Mouse (Mus musculus) lung, postnatal 0 days (tissue): ENCODE measurements around the gene Iqck. TPM values are rescaled to one million over a fixed set of nuclear protein-coding genes. Genes with fewer than 3 reads are reported as not detected.
A peak's percentile ranks its signal among the peaks of the same experiment; 100 is the strongest.

ENCODE experiments used
- ATAC-seq: fragments of 200-750 bp; cut with Nextera tagmentation; 2 replicates; pipeline ENCODE4 v1.8.0; 2017; ENCODE audit warnings: moderate library complexity
- DNase-seq: peaks from one replicate; pipeline ENCODE4 v3.0.0-alpha.2; 2016; ENCODE audit warnings: low spot score
- H3K27ac ChIP-seq: fragments of 300-500 bp; sonication (generic); 2 replicates; pipeline ENCODE4 v1.5.1; 2014; ENCODE audit warnings: antibody characterized with exemption, mild to moderate bottlenecking, low read length, mixed read lengths
- H3K27me3 ChIP-seq: fragments of 300-500 bp; sonication (generic); replicated peaks from 2 replicates; pipeline ENCODE4 v1.6.1; 2014; ENCODE audit warnings: low read length, mixed read lengths; ENCODE audit not compliant: insufficient read depth
- H3K36me3 ChIP-seq: fragments of 300-500 bp; sonication (generic); 2 replicates; pipeline ENCODE4 v1.6.1; 2014; ENCODE audit warnings: low read length, mixed read lengths; ENCODE audit not compliant: insufficient read depth
- H3K4me1 ChIP-seq: fragments of 300-500 bp; sonication (generic); 2 replicates; pipeline ENCODE4 v1.6.1; 2014; ENCODE audit warnings: antibody characterized with exemption, low read depth, low read length, mixed read lengths; ENCODE audit not compliant: insufficient read depth
- H3K4me2 ChIP-seq: fragments of 300-500 bp; sonication (generic); replicated peaks from 2 replicates; pipeline ENCODE4 v1.6.1; 2014; ENCODE audit warnings: low read depth, mild to moderate bottlenecking, low read length, moderate library complexity, mixed read lengths
- H3K4me3 ChIP-seq: fragments of 300-500 bp; sonication (generic); 2 replicates; pipeline ENCODE4 v1.5.1; 2014; ENCODE audit warnings: low read depth, low read length
- H3K9ac ChIP-seq: fragments of 300-500 bp; sonication (generic); replicated peaks from 2 replicates; pipeline ENCODE4 v1.6.1; 2014; ENCODE audit warnings: low read depth, mild to moderate bottlenecking
- H3K9me3 ChIP-seq: fragments of 300-500 bp; sonication (generic); 2 replicates; pipeline ENCODE4 v1.6.1; 2016; ENCODE audit warnings: low read length, mixed read lengths
- CTCF ChIP-seq: IDR thresholded peaks from 2 replicates; pipeline ENCODE4 v1.5.1; 2016; ENCODE audit warnings: antibody characterized with exemption, mild to moderate bottlenecking
- EP300 ChIP-seq: IDR thresholded peaks from 2 replicates; pipeline ENCODE4 v1.6.1; 2016; ENCODE audit warnings: antibody characterized with exemption, mild to moderate bottlenecking, control low read depth
- WGBS: fragments of 180-500 bp; shearing (Covaris S2); extraction: QIAGEN DNeasy Blood & Tissue Kit; methylation state at CpG from one replicate; pipeline ENCODE4 v1.1.7; 2014; 5-methylcytosine and 5-hydroxymethylcytosine counted together
- polyA plus RNA-seq: library from polyadenylated mRNA; unstranded; fragments of >200 nt; fragmentation: Nextera tagmentation; extraction: Ambion mirVana; gene quantifications from 2 replicates; pipeline ENCODE4 v1.2.1, GENCODE M21; 2015

Gene Iqck
- polyA plus RNA-seq, 1 experiment from 2014 or later = 3.5 TPM

DNA sequence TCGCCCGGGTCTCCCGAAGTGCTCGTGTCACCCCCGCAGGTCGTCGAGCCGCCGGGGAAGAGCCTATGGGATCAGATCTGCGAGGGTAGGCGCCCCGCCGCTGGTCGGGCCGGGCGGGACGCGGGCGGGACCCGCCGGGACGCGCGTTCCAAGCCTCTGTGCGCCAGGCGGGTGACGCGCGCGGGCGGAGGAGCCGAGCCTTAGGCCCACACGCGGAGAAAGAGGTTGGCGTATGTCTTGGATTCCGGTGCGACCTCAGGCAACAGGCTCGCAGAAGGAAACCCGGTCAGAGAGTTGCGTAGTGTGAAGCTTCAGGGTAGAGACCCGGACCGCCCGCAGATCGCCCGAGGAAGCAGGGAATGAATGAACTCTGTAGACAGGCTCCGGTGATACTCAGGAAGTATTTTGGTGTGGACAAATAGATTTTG lies 339 bp downstream of the Iqck start, which contains the start of gene Knop1:
Gene Knop1, minus strand, starts transcription at position 378 of the 428 bp plus-strand sequence.
- Histone ChIP-seq H3K9me3 (no peaks in the 10 kb centered on the region), H3K27me3 (no peaks in the 10 kb centered on the region), H3K4me3 (peak within 1 kb of the TSS; percentile 78), H3K36me3 (no peaks in the 10 kb centered on the region), H3K27ac (peak within 1 kb of the TSS; percentile 68), H3K9ac (peak within 1 kb of the TSS; percentile 37), H3K4me2 (peak within 1 kb of the TSS; percentile 90), H3K4me1 (peaks cover 8% of the 10 kb centered on the region; the same call in 1 of the 2 replicates)
- peak; percentile 67 for DNase-seq
- TF ChIP-seq CTCF (no peak), EP300 (no peak)
- WGBS = under 1% methylated on average over 46 of the region's 46 CpGs
- peak; percentile 82 for ATAC-seq

- TF ChIP-seq CTCF = no peak
- no peak for TF ChIP-seq EP300
- no peak overlapping the region for H3K9ac ChIP-seq
- no peak overlapping the region for H3K4me2 ChIP-seq
- H3K36me3 ChIP-seq = no peaks in the 10 kb centered on the region
- no peak overlapping the region for H3K27ac ChIP-seq
- ATAC-seq (no peak), DNase-seq (no peak)
- peaks cover 8% of the 10 kb centered on the region; the same call in 1 of the 2 replicates for H3K4me1 ChIP-seq
- no peaks in the 10 kb centered on the region for H3K9me3 ChIP-seq
- no peaks in the 10 kb centered on the region for H3K27me3 ChIP-seq
- WGBS = 78% methylated on average over 1 of the region's 1 CpGs
- H3K4me3 ChIP-seq = no peak overlapping the region
Observed at GRCm38 (mm10) chr7:118858640-118859039, 3.1 kb downstream of the Iqck start.

DNA sequence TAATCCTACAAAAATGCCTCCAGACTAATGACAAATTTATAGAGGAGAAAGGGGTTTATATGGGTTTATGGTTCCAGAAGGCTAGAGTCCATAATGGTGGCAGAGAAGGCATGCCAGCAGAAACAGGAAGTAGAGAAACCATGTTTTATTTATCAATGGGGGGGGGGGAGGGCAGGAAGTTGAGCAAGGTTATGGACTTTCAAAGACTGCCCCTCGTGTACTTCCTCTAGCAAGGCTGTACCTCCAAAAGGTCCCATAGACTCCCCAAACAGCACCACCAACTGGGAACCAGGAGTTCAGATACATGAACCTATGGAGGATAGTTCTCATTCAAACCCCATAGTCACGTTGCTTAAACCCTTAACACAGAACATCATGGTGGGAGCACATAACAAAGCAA lies 9.8 kb downstream of the Iqck start:
- ATAC-seq (no peak), DNase-seq (no peak)
- TF ChIP-seq CTCF (no peak), EP300 (no peak)
- no peak overlapping the region for H3K4me2 ChIP-seq
- no peaks in the 10 kb centered on the region for H3K9me3 ChIP-seq
- H3K36me3 ChIP-seq = no peaks in the 10 kb centered on the region
- H3K27ac ChIP-seq = no peak overlapping the region
- H3K4me1 ChIP-seq = no peaks in the 10 kb centered on the region
- no peak overlapping the region for H3K9ac ChIP-seq
- 54% methylated on average over 2 of the region's 2 CpGs for WGBS
- H3K4me3 ChIP-seq = no peak overlapping the region
- no peaks in the 10 kb centered on the region for H3K27me3 ChIP-seq

GRCm38 (mm10) chr7:118879466-118880029 lies 24.0 kb downstream of the Iqck start:
- TF ChIP-seq CTCF (peak; percentile 31; the same call in 1 of the 2 replicates), EP300 (no peak)
- Histone ChIP-seq H3K4me1 (no peaks in the 10 kb centered on the region), H3K27ac (no peak overlapping the region), H3K9ac (no peak overlapping the region), H3K4me2 (no peak overlapping the region), H3K36me3 (no peaks in the 10 kb centered on the region), H3K27me3 (no peaks in the 10 kb centered on the region), H3K9me3 (no peaks in the 10 kb centered on the region), H3K4me3 (no peak overlapping the region)
- DNase-seq (no peak), ATAC-seq (no peak)
- 81% methylated on average over 3 of the region's 3 CpGs for WGBS

DNA sequence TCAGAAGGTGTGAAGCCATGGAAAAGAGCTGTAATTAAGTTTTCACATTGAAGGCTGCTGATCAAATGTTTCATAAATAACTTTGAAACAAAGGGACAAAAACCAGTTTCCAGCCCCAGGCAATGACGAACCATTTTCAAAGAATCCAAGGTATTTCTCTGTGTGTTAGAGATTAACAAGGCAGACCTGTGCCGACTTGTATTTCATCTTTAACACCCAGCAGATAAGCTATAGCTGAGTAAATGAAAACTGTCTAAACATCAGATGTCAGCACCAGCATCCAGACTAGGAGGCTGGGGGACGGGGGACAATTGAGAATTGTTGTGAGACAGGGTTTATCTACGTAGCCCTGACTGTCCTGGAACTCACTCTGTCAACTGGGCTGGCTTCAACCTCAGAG lies 28.4 kb downstream of the Iqck start:
- Histone ChIP-seq H3K9ac (no peak overlapping the region), H3K27ac (no peak overlapping the region), H3K4me2 (no peak overlapping the region), H3K4me1 (no peaks in the 10 kb centered on the region), H3K4me3 (no peak overlapping the region), H3K9me3 (no peaks in the 10 kb centered on the region), H3K27me3 (no peaks in the 10 kb centered on the region), H3K36me3 (no peaks in the 10 kb centered on the region)
- DNase-seq (no peak), ATAC-seq (no peak)
- WGBS = 58% methylated on average over 4 of the region's 4 CpGs
- no peak for TF ChIP-seq EP300
- TF ChIP-seq CTCF = no peak

- no peak overlapping the region for H3K4me3 ChIP-seq
- DNase-seq (no peak), ATAC-seq (no peak)
- no peak overlapping the region for H3K9ac ChIP-seq
- H3K36me3 ChIP-seq = no peaks in the 10 kb centered on the region
- H3K9me3 ChIP-seq = no peaks in the 10 kb centered on the region
- no peaks in the 10 kb centered on the region for H3K27me3 ChIP-seq
- H3K27ac ChIP-seq = no peak overlapping the region
- H3K4me1 ChIP-seq = no peaks in the 10 kb centered on the region
- no peak overlapping the region for H3K4me2 ChIP-seq
- TF ChIP-seq EP300 (no peak), CTCF (no peak)
- WGBS = 67% methylated on average over 4 of the region's 4 CpGs
Observed at GRCm38 (mm10) chr7:118884969-118885368, 29.4 kb downstream of the Iqck start.
